In genomic region chr3:96868566-96868965, GRCm38 (mm10) we compare ENCODE assay signal across 26 mouse cellular contexts. TPM values are rescaled to one million over a fixed set of nuclear protein-coding genes. Genes with fewer than 3 reads are reported as not detected.
"Had no signal": no experiment of that assay in that cellular context is flagged by ENCODE, and none has a peak within 500 bp of the region (broad histone marks: within the 10 kb centered on the region; RNA-seq: fewer than 3 reads in every experiment).

No protein-coding gene starts in this region.

- H3K27ac ChIP-seq: liver, embryonic 15.5 days; lung, embryonic 15.5 days; macrophage; midbrain, embryonic 13.5 days; midbrain, embryonic 15.5 days; neural tube, embryonic 12.5 days; stomach, embryonic 15.5 days; stomach, postnatal 0 days had no signal

- H3K4me1 ChIP-seq: liver, embryonic 15.5 days; lung, embryonic 15.5 days; megakaryocyte, embryonic 14.5 days; midbrain, embryonic 13.5 days; midbrain, embryonic 15.5 days; neural tube, embryonic 12.5 days; stomach, embryonic 15.5 days had no signal

- H3K4me3 ChIP-seq: liver, embryonic 15.5 days; lung, embryonic 15.5 days; megakaryocyte, embryonic 14.5 days; midbrain, embryonic 13.5 days; midbrain, embryonic 15.5 days; neural tube, embryonic 12.5 days; stomach, embryonic 15.5 days had no signal

- H3K27me3 ChIP-seq: liver, embryonic 15.5 days; lung, embryonic 15.5 days; megakaryocyte, embryonic 14.5 days; midbrain, embryonic 13.5 days; midbrain, embryonic 15.5 days; neural tube, embryonic 12.5 days; stomach, embryonic 15.5 days had no signal

- H3K9me3 ChIP-seq: liver, embryonic 15.5 days; lung, embryonic 15.5 days; megakaryocyte, embryonic 14.5 days; midbrain, embryonic 13.5 days; midbrain, embryonic 15.5 days; neural tube, embryonic 12.5 days; stomach, embryonic 15.5 days had no signal

- DNase-seq: liver, postnatal 0 days; lung, adult 2 months; lung, postnatal 14 days; lung, postnatal 36 days; right cerebral cortex, postnatal 14 days; thymus, adult 2 months; thymus, postnatal 25 days; thymus, postnatal 4 days had no signal

RNA-seq across cellular contexts. Expression of gene Gja5, which starts 35.9 kb away (rescaled TPM):
- total RNA-seq: megakaryocyte progenitor cell, adult 5-6 weeks; monocyte, adult 5-6 weeks; neutrophil, adult 5-6 weeks had no signal
- polyA plus RNA-seq: macrophage had no signal

RNA-seq across cellular contexts. Expression of gene Cd160, which starts 39.4 kb away (rescaled TPM):
- total RNA-seq: midbrain, postnatal 0 days had no signal
- polyA plus RNA-seq: testis, adult 2 months had no signal

RNA-seq across cellular contexts. Expression of gene Pdzk1, which starts 39.5 kb away (rescaled TPM):
- total RNA-seq: megakaryocyte progenitor cell, adult 5-6 weeks; monocyte, adult 5-6 weeks had no signal
- polyA plus RNA-seq: macrophage; midbrain, embryonic 13.5 days; neural tube, embryonic 12.5 days; neural tube, embryonic 14.5 days had no signal

RNA-seq across cellular contexts. Expression of gene Gja8, which starts 57.3 kb away (rescaled TPM):
- total RNA-seq: megakaryocyte progenitor cell, adult 5-6 weeks; monocyte, adult 5-6 weeks; neutrophil, adult 5-6 weeks had no signal
- polyA plus RNA-seq: liver, embryonic 15.5 days; liver, postnatal 0 days; lung, adult 2 months; lung, postnatal 0 days; macrophage; midbrain, embryonic 11.5 days; midbrain, embryonic 13.5 days; spleen, adult 2 months; stomach, embryonic 15.5 days; stomach, postnatal 0 days had no signal
